Mouse (Mus musculus): ENCODE results near the gene Sh3rf3. TPM values are rescaled to one million over a fixed set of nuclear protein-coding genes. Genes with fewer than 3 reads are reported as not detected.

Sh3rf3 gene
- total RNA-seq, 2 experiments from 2014 or later = 1.2 to 2.1 TPM

GRCm38 (mm10) chr10:59127637-59128036 is 314.5 kb downstream of the Sh3rf3 start:
- no peak for DNase-seq
- intact Hi-C loops (cut with DNase I; ENCODE audit: low total_unique reads) = no loop called here

DNA sequence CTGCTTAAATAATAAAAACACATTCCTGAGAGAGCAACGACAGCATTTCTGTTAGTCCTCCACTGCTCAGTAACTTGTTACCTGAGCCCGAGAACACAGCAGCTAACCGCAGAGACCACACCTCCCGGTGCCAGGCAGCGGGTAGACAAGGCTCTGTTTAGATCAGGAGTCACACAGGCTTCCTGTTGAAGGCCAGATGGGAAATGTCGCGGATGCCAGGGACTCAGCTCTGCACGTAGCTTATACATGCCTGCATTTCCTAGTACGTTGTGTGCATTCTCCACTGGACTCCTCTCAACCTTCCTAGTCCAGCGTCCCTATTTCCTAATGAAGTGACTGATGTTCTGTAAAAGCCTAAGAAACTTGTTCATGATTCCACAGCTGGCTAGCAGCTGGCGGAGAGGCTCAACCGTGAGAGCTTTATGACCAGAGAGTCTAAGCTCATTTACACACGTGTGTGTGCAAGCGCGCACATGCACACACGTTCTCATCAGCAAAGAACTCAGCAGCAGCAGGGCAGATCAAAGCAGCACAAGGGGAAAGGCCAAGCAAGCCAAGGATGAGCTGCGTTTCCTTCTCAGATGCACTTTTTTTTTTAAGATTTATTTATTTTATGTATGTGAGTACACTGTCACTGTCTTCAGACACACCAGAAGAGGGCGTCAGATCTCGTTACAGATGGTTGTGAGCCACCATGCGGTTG is 318.9 kb downstream of the Sh3rf3 start:
- intact Hi-C loops (cut with DNase I; ENCODE audit: low total_unique reads) = no loop called here
- no peak for DNase-seq

DNA sequence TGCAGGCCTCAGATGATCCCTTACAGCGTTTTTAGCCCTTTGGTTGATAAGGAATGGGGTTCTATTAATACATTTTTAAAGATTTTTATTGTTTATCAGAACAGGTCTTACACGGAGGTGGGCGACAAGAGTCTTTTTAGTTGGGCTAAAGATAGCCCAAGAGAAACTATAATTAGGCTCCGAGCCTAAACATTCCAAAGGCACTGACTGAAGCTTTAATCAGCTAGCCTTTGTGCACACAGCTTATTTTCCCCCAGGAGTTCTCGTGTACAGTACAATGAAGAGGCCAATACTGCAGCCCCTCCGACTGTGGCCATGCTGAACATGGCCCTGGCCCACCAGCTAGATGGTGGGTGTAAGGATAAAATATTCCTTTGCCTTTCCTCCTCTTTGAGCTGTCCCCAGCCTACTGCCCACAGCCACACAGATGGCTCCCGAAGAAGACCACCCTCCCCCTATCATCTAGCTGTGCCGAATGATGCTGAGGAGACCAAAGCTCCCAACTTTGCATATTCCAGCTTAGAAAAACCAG is 320.4 kb downstream of the Sh3rf3 start:
- intact Hi-C loops (cut with DNase I; ENCODE audit: low total_unique reads) = no loop called here
- DNase-seq = no peak

GRCm38 (mm10) chr10:59149956-59150383 is 336.8 kb downstream of the Sh3rf3 start:
- intact Hi-C loops (cut with DNase I; ENCODE audit: low total_unique reads) = loop anchor here (1.0 kb wide), 1 partner anchor 337 kb away; the partner anchor contains the start of gene Sh3rf3
- peak; percentile 47 for DNase-seq

DNA sequence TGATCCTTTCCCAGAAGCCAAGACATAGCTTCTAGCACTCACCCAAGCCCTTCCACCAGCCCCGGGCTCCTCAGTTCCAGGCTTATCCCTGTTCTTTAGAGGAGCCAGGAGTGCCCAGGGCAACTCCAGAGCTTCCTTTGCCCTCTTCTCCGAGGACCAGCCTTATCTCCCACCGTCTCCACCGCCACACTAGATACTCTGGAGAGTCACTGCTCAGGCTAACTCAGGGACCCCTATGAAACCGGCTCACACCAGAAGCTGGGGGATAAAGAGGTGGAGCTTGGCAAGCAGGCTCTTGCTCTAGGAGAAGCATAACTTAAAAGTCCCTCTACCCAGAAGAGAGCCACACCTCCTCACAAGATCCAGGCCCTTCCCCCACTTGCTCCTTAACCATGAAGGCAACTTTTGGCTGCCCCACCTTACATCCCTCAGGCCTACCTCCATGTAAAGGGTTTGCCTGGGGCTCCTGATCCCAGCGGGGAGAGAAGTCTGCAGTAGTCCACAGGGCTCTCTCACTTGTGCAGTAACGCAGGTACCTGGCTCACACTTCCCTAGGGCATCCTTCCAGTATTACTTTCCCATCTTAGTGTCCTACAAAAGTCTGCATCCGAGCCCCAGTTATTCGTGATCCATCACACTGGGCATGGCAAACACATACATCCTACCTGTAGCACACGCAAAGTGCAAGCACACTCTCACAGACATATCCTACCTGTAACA is 337.9 kb downstream of the Sh3rf3 start:
- intact Hi-C loops (cut with DNase I; ENCODE audit: low total_unique reads) = loop anchor here (1.0 kb wide), 1 partner anchor 338 kb away; the partner anchor contains the start of gene Sh3rf3
- no peak for DNase-seq

- DNase-seq = no peak
- intact Hi-C loops (cut with DNase I; ENCODE audit: low total_unique reads) = no loop called here
Measured at GRCm38 (mm10) chr10:59152544-59153081, 339.5 kb downstream of the Sh3rf3 start.

- intact Hi-C loops (cut with DNase I; ENCODE audit: low total_unique reads) = no loop called here
- no peak for DNase-seq
Measured at GRCm38 (mm10) chr10:59158627-59159026, 345.5 kb downstream of the Sh3rf3 start.

GRCm38 (mm10) chr10:59162185-59162897 is 349.2 kb downstream of the Sh3rf3 start:
- intact Hi-C loops (cut with DNase I; ENCODE audit: low total_unique reads) = loop anchor here (10.0 kb wide), 1 partner anchor 202 kb away; no protein-coding TSS in a partner anchor
- DNase-seq = no peak

GRCm38 (mm10) chr10:59166104-59166944 is 353.2 kb downstream of the Sh3rf3 start:
- no peak for DNase-seq
- intact Hi-C loops (cut with DNase I; ENCODE audit: low total_unique reads) = loop anchor here (5.0 to 10.0 kb wide), 2 partner anchors 126 to 198 kb away; no protein-coding TSS in a partner anchor

DNA sequence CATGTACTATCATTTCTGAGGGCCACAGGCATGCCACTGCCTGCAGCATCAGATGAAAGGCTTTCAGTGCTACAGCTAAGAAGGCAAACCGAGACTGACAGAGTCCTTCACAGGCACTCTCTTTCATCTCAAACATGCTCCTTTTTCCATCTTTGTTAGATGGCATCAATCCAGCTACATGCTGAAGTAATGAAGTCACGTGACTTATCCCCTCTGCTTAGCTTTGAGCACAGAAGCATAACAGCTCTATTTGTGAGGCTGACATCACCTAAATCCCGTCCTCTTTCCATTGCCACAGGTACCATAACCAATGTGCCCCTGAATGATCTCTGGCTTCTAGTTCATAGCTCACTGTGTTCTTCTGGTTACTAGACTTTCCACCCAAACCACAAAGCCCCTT is 357.9 kb downstream of the Sh3rf3 start:
- DNase-seq = no peak
- intact Hi-C loops (cut with DNase I; ENCODE audit: low total_unique reads) = no loop called here

DNA sequence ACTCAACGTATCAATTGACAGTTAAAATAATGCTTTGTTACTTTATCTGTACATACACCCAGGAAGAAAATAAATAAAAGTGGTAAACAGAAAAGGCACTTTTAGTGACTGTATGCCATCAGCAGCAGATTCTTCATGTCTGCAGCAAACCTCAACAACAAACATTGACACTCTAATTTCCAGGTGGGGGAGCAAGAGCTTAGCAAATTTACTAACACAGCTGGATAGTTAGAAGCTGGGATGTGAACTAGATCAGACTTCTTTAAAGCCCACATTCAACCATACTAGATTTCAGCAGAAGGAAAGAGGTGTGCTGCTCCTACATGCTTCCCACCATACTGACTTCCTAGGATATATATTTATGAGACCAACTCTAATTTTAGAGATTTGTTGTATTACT is 359.4 kb downstream of the Sh3rf3 start:
- DNase-seq = no peak
- intact Hi-C loops (cut with DNase I; ENCODE audit: low total_unique reads) = no loop called here

DNA sequence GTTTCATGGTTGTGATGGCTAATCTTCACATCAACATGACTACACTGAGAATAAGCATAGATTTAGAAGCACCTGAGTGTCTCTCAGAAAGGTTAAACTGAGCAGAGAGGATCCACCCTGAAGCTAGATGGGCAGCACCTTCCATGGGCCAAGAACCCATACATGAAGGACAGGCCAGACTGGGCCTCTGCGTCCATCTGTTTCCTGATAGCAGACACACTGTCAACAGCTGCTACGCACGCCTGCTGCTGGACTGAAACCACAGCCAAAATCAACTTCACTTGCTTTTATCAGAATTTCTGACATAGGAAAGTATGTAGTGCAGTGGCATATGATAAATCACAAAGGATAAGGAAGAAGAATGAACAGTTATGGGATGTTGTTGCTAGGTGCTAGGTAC is 366.5 kb downstream of the Sh3rf3 start:
- no peak for DNase-seq
- intact Hi-C loops (cut with DNase I; ENCODE audit: low total_unique reads) = no loop called here

GRCm38 (mm10) chr10:59182306-59182705 is 369.1 kb downstream of the Sh3rf3 start:
- no peak for DNase-seq
- intact Hi-C loops (cut with DNase I; ENCODE audit: low total_unique reads) = no loop called here

Small RNAs within 50 kb of the gene (microRNA-seq; reads per million reads assigned to microRNA genes)
- gene Gm27672 = 0 reads per million in 2 experiments

Other genes starting within 250 kb of the Sh3rf3 start
- gene Edar, start 137.7 kb upstream of the Sh3rf3 start, total RNA-seq (2021) = under 1 TPM; 0.33 to 0.35 TPM
- gene Gm17542, start 95.1 kb upstream of the Sh3rf3 start, total RNA-seq (2021) = not detected

Data from gastrocnemius, postnatal 14 days (tissue).